Mouse (Mus musculus) heart, embryonic 10.5 days (tissue): Measurements from ENCODE around the gene Smdt1. TPM values are rescaled to one million over a fixed set of nuclear protein-coding genes. Genes with fewer than 3 reads are reported as not detected.
"Not testable (repeated sequence)": the region's sequence is repeated elsewhere in the genome, so short reads cannot be mapped to it uniquely, and the experiment has no call there.

ENCODE experiments used
- DNase-seq: peaks from one replicate; pipeline ENCODE4 v3.0.0-alpha.2; 2017; ENCODE audit warnings: low spot score
- H3K27ac ChIP-seq: fragments of 300-500 bp; sonication (generic); 2 replicates; pipeline ENCODE4 v1.5.1; 2016; ENCODE audit warnings: mild to moderate bottlenecking
- H3K27me3 ChIP-seq: fragments of 300-500 bp; sonication (generic); 2 replicates; pipeline ENCODE4 v1.6.1; 2016; ENCODE audit warnings: mild to moderate bottlenecking; ENCODE audit not compliant: poor library complexity, insufficient read depth, severe bottlenecking
- H3K36me3 ChIP-seq: fragments of 300-500 bp; sonication (generic); 2 replicates; pipeline ENCODE4 v1.6.1; 2016; ENCODE audit warnings: mild to moderate bottlenecking, moderate library complexity
- H3K4me1 ChIP-seq: fragments of 300-500 bp; sonication (generic); 2 replicates; pipeline ENCODE4 v1.6.1; 2016; ENCODE audit warnings: mild to moderate bottlenecking
- H3K4me3 ChIP-seq: fragments of 300-500 bp; sonication (generic); 2 replicates; pipeline ENCODE4 v1.5.1; 2016; ENCODE audit warnings: mild to moderate bottlenecking, moderate library complexity
- H3K9me3 ChIP-seq: fragments of 300-500 bp; sonication (generic); 2 replicates; pipeline ENCODE4 v1.6.1; 2016; ENCODE audit warnings: mild to moderate bottlenecking, moderate library complexity
- WGBS: fragments of 180-500 bp; shearing (Covaris S2); methylation state at CpG from one replicate; pipeline ENCODE4 v1.1.7; 2016; 5-methylcytosine and 5-hydroxymethylcytosine counted together
- microRNA-seq: library from miRNA; unstranded; fragments of <30 nt; microRNA quantifications from one replicate; pipeline ENCODE4, GENCODE M21; 2017
- polyA plus RNA-seq: library from polyadenylated mRNA; unstranded; fragments of >200 nt; fragmentation: Nextera tagmentation; extraction: Ambion mirVana; gene quantifications from 2 replicates; pipeline ENCODE4 v1.2.1, GENCODE M21; 2016

The Smdt1 gene
- polyA plus RNA-seq, 1 experiment from 2014 or later: 294 TPM

DNA sequence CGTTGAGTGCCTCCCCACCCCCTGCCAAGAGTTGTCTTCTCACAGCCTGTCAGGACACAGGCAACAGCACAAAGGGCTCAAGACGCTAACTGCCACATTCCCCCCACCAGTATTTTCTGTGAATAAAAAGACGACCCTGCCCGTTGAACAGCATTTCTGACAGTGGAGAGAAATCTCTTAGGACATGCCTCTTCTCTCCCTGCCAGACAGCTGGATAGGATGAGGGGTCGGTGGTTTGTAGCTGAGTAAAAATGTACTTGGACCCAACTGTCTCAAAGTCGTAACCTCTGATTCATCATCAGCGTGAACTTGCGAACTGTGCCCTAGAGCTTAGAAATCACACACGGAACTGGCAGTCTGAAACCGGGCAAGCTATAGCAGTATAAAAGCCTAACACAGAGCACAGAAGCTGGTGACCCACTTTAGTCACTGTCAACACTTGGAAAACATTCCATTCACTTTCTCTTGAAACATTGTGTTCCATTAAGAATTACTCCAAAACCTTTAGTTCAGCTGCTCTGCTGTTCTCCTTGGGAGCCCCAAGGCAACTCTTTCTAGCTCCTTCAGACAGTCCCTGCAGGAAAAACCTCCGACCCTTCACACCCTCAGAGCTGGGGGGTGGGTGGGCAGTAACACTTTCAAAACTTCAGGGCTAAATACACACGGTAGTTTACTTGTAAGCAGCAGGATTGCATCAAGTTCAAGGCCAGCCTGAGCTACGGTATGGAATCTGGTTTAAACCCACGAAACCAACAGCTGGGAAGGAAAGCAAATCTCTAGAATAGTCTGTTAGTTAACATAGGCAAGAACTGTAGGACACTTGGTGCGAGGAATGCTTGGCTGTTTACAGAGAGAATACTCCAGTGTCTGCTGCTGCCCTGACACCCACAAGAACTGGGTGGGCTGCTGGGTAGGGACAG lies 39.8 kb downstream of the Smdt1 start:
- Histone ChIP-seq H3K4me1 (peaks cover 33% of the 10 kb centered on the region), H3K36me3 (no peaks in the 10 kb centered on the region), H3K9me3 (no peaks in the 10 kb centered on the region), H3K4me3 (no peak overlapping the region), H3K27me3 (0 out of 2 replicates have a peak, but pooled peaks cover 3% of the 10 kb centered on the region), H3K27ac (0 out of 2 replicates have a peak overlapping the region, but pooled peaks have one; percentile 3)
- no peak for DNase-seq
- 53% methylated on average over 15 of the region's 15 CpGs for WGBS

DNA sequence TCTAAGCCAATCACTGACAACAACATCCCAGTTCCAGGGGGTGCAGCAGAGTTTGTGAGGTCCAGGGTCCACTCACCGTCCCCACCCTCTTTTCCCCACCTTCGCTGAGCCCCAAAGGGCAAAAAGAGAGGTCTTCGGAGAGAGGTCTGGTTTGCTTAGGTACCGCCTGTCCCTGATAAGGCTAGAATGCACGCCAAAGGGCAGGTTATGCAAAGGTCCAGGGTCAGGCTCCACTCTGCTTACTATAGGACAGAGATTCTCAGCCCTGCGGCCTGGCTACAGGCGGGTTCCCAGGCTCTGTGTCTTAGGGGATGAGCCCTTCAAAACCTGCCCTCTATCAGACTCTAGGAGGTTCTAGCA lies 40.7 kb downstream of the Smdt1 start:
- WGBS: 10% methylated on average over 7 of the region's 7 CpGs
- H3K4me3 ChIP-seq: peak overlapping the region; percentile 65
- no peak for DNase-seq
- H3K27ac ChIP-seq: peak overlapping the region; percentile 89
- no peaks in the 10 kb centered on the region for H3K9me3 ChIP-seq
- H3K27me3 ChIP-seq: 0 out of 2 replicates have a peak, but pooled peaks cover 3% of the 10 kb centered on the region
- H3K4me1 ChIP-seq: peaks cover 33% of the 10 kb centered on the region
- H3K36me3 ChIP-seq: no peaks in the 10 kb centered on the region

DNA sequence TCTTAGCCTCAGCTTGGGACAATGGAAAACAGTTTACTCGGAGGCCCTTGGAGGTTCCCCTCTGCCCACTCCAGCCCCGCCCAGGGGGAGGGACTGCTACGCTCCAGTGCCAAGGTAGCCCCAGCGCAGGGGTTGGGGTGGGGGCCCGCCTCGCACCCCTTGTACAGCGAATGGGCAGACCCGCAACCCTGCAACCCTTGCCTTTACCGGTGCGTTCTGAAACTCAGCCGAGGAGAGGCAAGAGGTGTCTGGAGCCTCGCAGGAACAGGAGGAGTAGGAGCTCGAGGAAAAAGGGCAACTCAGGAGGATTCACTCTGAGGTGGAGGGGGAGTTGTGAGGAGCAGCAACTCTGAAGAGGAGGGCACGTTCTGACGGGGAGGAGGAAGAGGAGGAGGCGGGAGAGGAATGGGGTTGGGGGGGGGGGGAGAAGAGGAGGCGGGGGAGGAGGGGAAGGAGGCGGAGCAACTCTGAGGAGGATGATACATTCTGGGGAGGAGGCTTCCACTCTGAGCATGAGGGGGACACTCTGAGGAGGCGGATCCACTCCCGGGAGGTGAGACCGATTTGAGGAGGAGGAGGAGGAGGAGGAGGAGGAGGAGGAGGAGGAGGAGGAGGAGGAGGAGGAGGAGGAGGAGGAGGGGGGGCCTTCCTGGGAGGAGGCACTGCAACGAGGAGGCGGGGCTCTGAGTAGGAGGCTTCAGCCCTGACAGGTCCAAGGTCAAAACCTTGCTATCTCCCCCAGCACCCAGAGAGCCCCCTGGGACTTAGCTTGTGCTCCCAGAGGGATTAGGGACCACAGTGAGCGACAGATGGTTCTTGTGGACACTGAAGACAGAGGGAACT lies 41.3 kb downstream of the Smdt1 start, which contains the start of gene Cyp2d22:
TSS of gene Cyp2d22 (minus strand) at position 390 of the 843 bp plus-strand sequence.
- no peaks in the 10 kb centered on the region for H3K36me3 ChIP-seq
- WGBS: 1% methylated on average over 19 of the region's 24 CpGs
- peak within 1 kb of the TSS; percentile 89 for H3K27ac ChIP-seq
- no peaks in the 10 kb centered on the region for H3K9me3 ChIP-seq
- H3K4me1 ChIP-seq: peaks cover 33% of the 10 kb centered on the region
- H3K27me3 ChIP-seq: 0 out of 2 replicates have a peak, but pooled peaks cover 3% of the 10 kb centered on the region
- H3K4me3 ChIP-seq: peak within 1 kb of the TSS; percentile 65
- no peak for DNase-seq

- Histone ChIP-seq H3K4me3 (peak overlapping the region; percentile 65), H3K4me1 (peaks cover 33% of the 10 kb centered on the region), H3K9me3 (no peaks in the 10 kb centered on the region), H3K27ac (peak overlapping the region; percentile 89), H3K36me3 (no peaks in the 10 kb centered on the region), H3K27me3 (0 out of 2 replicates have a peak, but pooled peaks cover 3% of the 10 kb centered on the region)
- no peak for DNase-seq
- 42% methylated on average over 7 of the region's 7 CpGs for WGBS
Measured at GRCm38 (mm10) chr15:82380714-82381062, 41.9 kb downstream of the Smdt1 start.

DNA sequence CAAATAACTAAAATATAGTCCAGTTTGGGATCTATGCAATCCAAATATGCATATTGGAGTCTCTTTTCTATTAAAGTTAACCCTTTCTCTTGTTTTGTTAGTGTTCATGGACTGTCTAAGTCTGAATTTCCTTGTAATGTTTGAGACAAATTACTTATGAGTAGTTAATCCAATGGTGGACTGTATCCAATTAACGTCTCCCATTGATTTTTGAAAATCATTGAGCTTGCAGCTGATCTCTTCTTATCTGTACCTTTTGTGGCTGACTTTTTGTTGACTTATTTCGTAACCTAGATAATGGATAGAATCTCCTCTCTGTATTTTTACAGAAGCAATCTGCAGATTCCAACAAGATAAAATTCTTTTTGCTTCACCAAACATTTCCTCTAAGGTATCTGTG lies 43.7 kb downstream of the Smdt1 start:
- no peak for DNase-seq
- no peaks in the 10 kb centered on the region for H3K36me3 ChIP-seq
- peaks cover 33% of the 10 kb centered on the region for H3K4me1 ChIP-seq
- no peak overlapping the region for H3K4me3 ChIP-seq
- H3K27ac ChIP-seq: no peak overlapping the region
- H3K27me3 ChIP-seq: 0 out of 2 replicates have a peak, but pooled peaks cover 3% of the 10 kb centered on the region
- H3K9me3 ChIP-seq: no peaks in the 10 kb centered on the region
- 79% methylated on average over 2 of the region's 2 CpGs for WGBS

- 87% methylated on average over 2 of the region's 2 CpGs for WGBS
- no peak for DNase-seq
- Histone ChIP-seq H3K27ac (no peak overlapping the region), H3K4me3 (no peak overlapping the region), H3K36me3 (no peaks in the 10 kb centered on the region), H3K4me1 (peaks cover 4% of the 10 kb centered on the region; the same call in 1 of the 2 replicates), H3K27me3 (no peaks in the 10 kb centered on the region), H3K9me3 (no peaks in the 10 kb centered on the region)
Measured at GRCm38 (mm10) chr15:82385729-82386128, 47.0 kb downstream of the Smdt1 start.

- 87% methylated on average over 10 of the region's 10 CpGs for WGBS
- H3K4me1 ChIP-seq, H3K27me3 ChIP-seq: not testable (repeated sequence)
Measured at GRCm38 (mm10) chr15:82389916-82390315, 51.2 kb downstream of the Smdt1 start.

DNA sequence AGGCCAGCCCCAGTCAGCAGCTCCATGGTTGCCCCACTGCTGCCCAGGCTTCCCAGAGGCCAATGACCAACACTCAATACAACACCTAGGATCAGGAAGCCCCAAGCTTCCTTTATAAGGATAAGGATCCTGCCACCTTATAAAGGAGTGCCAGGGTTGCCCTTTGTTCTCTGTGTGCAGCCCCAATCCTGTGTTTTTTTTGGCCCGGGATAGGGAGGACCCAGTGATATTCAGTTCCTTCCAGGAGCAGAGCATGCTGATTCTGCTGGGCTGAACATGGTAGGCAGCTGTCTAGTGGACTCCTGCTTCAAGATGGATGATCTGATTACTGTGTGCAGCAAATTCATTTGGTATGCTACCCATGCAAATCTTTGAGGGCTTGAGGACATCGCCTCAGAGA lies 55.2 kb downstream of the Smdt1 start, which contains the start of gene Cyp2d11:
TSS of gene Cyp2d11 (minus strand) at position 101 of the 400 bp plus-strand sequence.
- H3K4me3 ChIP-seq, H3K9me3 ChIP-seq: not testable (repeated sequence)
- 84% methylated on average over 2 of the region's 2 CpGs for WGBS

More at GRCm38 (mm10) chr15:82389916-82390315, 51.2 kb downstream of the Smdt1 start:
- not testable (repeated sequence) for H3K9me3 ChIP-seq, H3K36me3 ChIP-seq, H3K4me3 ChIP-seq, H3K27ac ChIP-seq
- DNase-seq: peak; percentile 58

DNA sequence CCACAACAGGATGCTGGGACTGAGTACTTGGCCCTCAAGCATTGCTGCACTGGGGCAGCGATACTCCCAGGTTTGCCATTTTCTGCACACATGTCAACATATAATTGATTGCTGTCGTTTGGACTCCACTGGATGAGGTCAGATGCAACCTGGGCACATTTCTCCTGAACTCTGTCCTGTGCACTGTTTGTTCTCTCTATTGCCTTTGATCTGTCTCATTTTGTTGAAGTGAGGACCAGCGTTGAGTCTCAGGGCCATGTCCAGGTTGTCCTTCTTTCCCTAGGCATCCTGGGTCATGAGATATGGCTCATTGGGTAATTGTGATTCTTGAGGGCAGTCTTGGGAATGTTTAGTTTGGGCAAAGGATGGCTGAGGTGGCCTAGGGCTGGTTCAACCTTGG lies 57.2 kb downstream of the Smdt1 start:
- H3K4me1 ChIP-seq, H3K9me3 ChIP-seq, H3K27ac ChIP-seq, H3K36me3 ChIP-seq, H3K27me3 ChIP-seq, H3K4me3 ChIP-seq: not testable (repeated sequence)
- DNase-seq: peak; percentile 33
- 89% methylated on average over 3 of the region's 3 CpGs for WGBS

More for the DNA sequence above, 55.2 kb downstream of the Smdt1 start, which contains the start of gene Cyp2d11:
- DNase-seq: peak; percentile 30
- not testable (repeated sequence) for H3K27me3 ChIP-seq, H3K36me3 ChIP-seq, H3K27ac ChIP-seq, H3K4me1 ChIP-seq

Small RNA genes lying within 50 kb of the gene (microRNA-seq; reads per million reads assigned to microRNA genes)
- gene Mir7684: not detected

Other genes starting within 250 kb of the Smdt1 start
- gene Ccdc134, start 211.0 kb upstream of the Smdt1 start, polyA plus RNA-seq: 13.5 and 19.4 TPM in 2 replicates
- gene Srebf2, start 191.8 kb upstream of the Smdt1 start, polyA plus RNA-seq: 129 and 133 TPM in 2 replicates
- gene Shisa8, start 126.1 kb upstream of the Smdt1 start, polyA plus RNA-seq: 0.11 and 0.13 TPM in 2 replicates
- gene Tnfrsf13c, start 114.6 kb upstream of the Smdt1 start, polyA plus RNA-seq: 0.20 TPM in 1 of 2 replicates, not detected in the other
- gene Cenpm, start 94.2 kb upstream of the Smdt1 start, polyA plus RNA-seq: 58.1 and 66.3 TPM in 2 replicates
- gene 1500009C09Rik, start 86.6 kb upstream of the Smdt1 start, polyA plus RNA-seq: not detected in 2 replicates
- gene Sept3, start 64.1 kb upstream of the Smdt1 start, polyA plus RNA-seq: 3.7 and 14.0 TPM in 2 replicates
- gene Wbp2nl, start 40.0 kb upstream of the Smdt1 start, polyA plus RNA-seq: 0.28 and 0.65 TPM in 2 replicates
- 28.4 and 32.3 TPM in 2 replicates for gene Naga, start within 50 bp of the Smdt1 start, polyA plus RNA-seq
- 11.1 and 12.0 TPM in 2 replicates for gene Pheta2, start within 50 bp of the Smdt1 start, polyA plus RNA-seq
- gene Ndufa6, start 15.4 kb downstream of the Smdt1 start, polyA plus RNA-seq: 351 and 390 TPM in 2 replicates
- 3.2 and 3.9 TPM in 2 replicates for gene Cyp2d22, start 41.3 kb downstream of the Smdt1 start, polyA plus RNA-seq
- not detected in 2 replicates for gene Cyp2d11, start 55.1 kb downstream of the Smdt1 start, polyA plus RNA-seq
- gene Cyp2d10, start 68.2 kb downstream of the Smdt1 start, polyA plus RNA-seq: 0.75 TPM in 1 of 2 replicates, not detected in the other
- gene Cyp2d9, start 94.5 kb downstream of the Smdt1 start, polyA plus RNA-seq: not detected in 2 replicates
- gene Cyp2d12, start 216.1 kb downstream of the Smdt1 start, polyA plus RNA-seq: not detected in 2 replicates